Mouse (Mus musculus) T-helper 2 cell (primary cell): ENCODE measurements around the gene Tnfaip3.

ENCODE experiments used
- in situ Hi-C: fragments of 300-600 bp; cut with MboI, MseI; formaldehyde crosslinking; loops from one replicate; pipeline ENCODE4 v1.15.1; 2025; ENCODE audit warnings: high pct_unique_total_duplicates

Gene Tnfaip3

GRCm38 (mm10) chr10:19015257-19015862, at the start of gene Tnfaip3:
Tnfaip3 (minus strand) TSS chr10:19015657.
- in situ Hi-C loops: loop anchor here (5.0 kb wide), 2 partner anchors 52 to 172 kb away; no protein-coding TSS in a partner anchor

- in situ Hi-C loops: loop anchor here (5.0 to 10.0 kb wide), 2 partner anchors 48 to 120 kb away; partner anchors contain the start of gene Tnfaip3
Measured at GRCm38 (mm10) chr10:19064651-19065601, 49.5 kb upstream of the Tnfaip3 start.

GRCm38 (mm10) chr10:19063670-19064069, 48.2 kb upstream of the Tnfaip3 start:
- in situ Hi-C loops: loop anchor here (10.0 kb wide), 1 partner anchor 121 kb away; no protein-coding TSS in a partner anchor

- in situ Hi-C loops: loop anchor here (10.0 kb wide), 1 partner anchor 122 kb away; no protein-coding TSS in a partner anchor
Measured at GRCm38 (mm10) chr10:19063208-19063607, 47.8 kb upstream of the Tnfaip3 start.

- in situ Hi-C loops: loop anchor here (10.0 kb wide), 1 partner anchor 122 kb away; no protein-coding TSS in a partner anchor
Measured at GRCm38 (mm10) chr10:19062098-19062905, 46.8 kb upstream of the Tnfaip3 start.

GRCm38 (mm10) chr10:19061201-19061600, 45.7 kb upstream of the Tnfaip3 start:
- in situ Hi-C loops: loop anchor here (10.0 kb wide), 1 partner anchor 124 kb away; no protein-coding TSS in a partner anchor

- in situ Hi-C loops: no loop called here
Measured at GRCm38 (mm10) chr10:19053524-19053923, 38.1 kb upstream of the Tnfaip3 start.

GRCm38 (mm10) chr10:19045986-19046385, 30.5 kb upstream of the Tnfaip3 start:
- in situ Hi-C loops: no loop called here

GRCm38 (mm10) chr10:19044765-19045516, 29.5 kb upstream of the Tnfaip3 start:
- in situ Hi-C loops: no loop called here

GRCm38 (mm10) chr10:19043529-19044262, 28.2 kb upstream of the Tnfaip3 start:
- in situ Hi-C loops: no loop called here

- in situ Hi-C loops: no loop called here
Measured at GRCm38 (mm10) chr10:19040147-19040546, 24.7 kb upstream of the Tnfaip3 start.

- in situ Hi-C loops: loop anchor here (10.0 kb wide), 1 partner anchor 360 kb away; no protein-coding TSS in a partner anchor
Measured at GRCm38 (mm10) chr10:19034764-19035163, 19.3 kb upstream of the Tnfaip3 start.

GRCm38 (mm10) chr10:19033696-19034095, 18.2 kb upstream of the Tnfaip3 start:
- in situ Hi-C loops: loop anchor here (10.0 kb wide), 1 partner anchor 359 kb away; no protein-coding TSS in a partner anchor

- in situ Hi-C loops: loop anchor here (10.0 kb wide), 1 partner anchor 357 kb away; no protein-coding TSS in a partner anchor
Measured at GRCm38 (mm10) chr10:19031875-19032274, 16.4 kb upstream of the Tnfaip3 start.

GRCm38 (mm10) chr10:19030628-19031027, 15.2 kb upstream of the Tnfaip3 start:
- in situ Hi-C loops: loop anchor here (10.0 kb wide), 1 partner anchor 356 kb away; no protein-coding TSS in a partner anchor

GRCm38 (mm10) chr10:19026710-19027109, 11.3 kb upstream of the Tnfaip3 start:
- in situ Hi-C loops: no loop called here

GRCm38 (mm10) chr10:19024353-19024752, 8.9 kb upstream of the Tnfaip3 start:
- in situ Hi-C loops: no loop called here

GRCm38 (mm10) chr10:19023622-19024326, 8.3 kb upstream of the Tnfaip3 start:
- in situ Hi-C loops: no loop called here

- in situ Hi-C loops: no loop called here
Measured at GRCm38 (mm10) chr10:19022272-19022671, 6.8 kb upstream of the Tnfaip3 start.
